Mouse (Mus musculus) MEL (cell line): ENCODE results near the gene Zfp644.

Experiments
- CHD1 ChIP-seq: IDR thresholded peaks from 2 replicates; pipeline ENCODE4 v1.6.1; 2012; ENCODE audit warnings: low read depth, mild to moderate bottlenecking, inconsistent platforms, low read length, improper control_type of control experiment
- CHD2 ChIP-seq: IDR thresholded peaks from 2 replicates; pipeline ENCODE4 v1.6.1; 2011; ENCODE audit warnings: low read length, improper control_type of control experiment
- CTCF ChIP-seq, 3 experiments: IDR thresholded peaks in 2 of 3; conservative IDR thresholded peaks in 1 of 3; 2 replicates each; pipeline ENCODE4 v1.5.1; 2011 to 2012; ENCODE audit warnings: low read length in 3 of 3, low read depth in 2 of 3, mild to moderate bottlenecking in 2 of 3, improper control_type of control experiment in 1 of 3, inconsistent platforms in 1 of 3, mixed read lengths in 1 of 3, moderate library complexity in 1 of 3; ENCODE audit not compliant: control insufficient read depth in 1 of 3, insufficient read depth in 1 of 3, poor library complexity in 1 of 3, severe bottlenecking in 1 of 3
- HCFC1 ChIP-seq: IDR thresholded peaks from 2 replicates; pipeline ENCODE4 v1.6.1; 2012; ENCODE audit warnings: low read depth, mild to moderate bottlenecking, inconsistent platforms, low read length, improper control_type of control experiment, moderate library complexity
- JUND ChIP-seq: IDR thresholded peaks from 2 replicates; pipeline ENCODE4 v1.6.1; 2011; ENCODE audit warnings: low read depth, mild to moderate bottlenecking, improper control_type of control experiment, low read length
- MAX ChIP-seq: IDR thresholded peaks from 2 replicates; pipeline ENCODE4 v1.6.1; 2011; ENCODE audit warnings: low read length, improper control_type of control experiment
- MAZ ChIP-seq: IDR thresholded peaks from 2 replicates; pipeline ENCODE4 v1.6.1; 2012; ENCODE audit warnings: low read depth, mild to moderate bottlenecking, inconsistent platforms, low read length, improper control_type of control experiment
- MYC ChIP-seq: IDR thresholded peaks from 2 replicates; pipeline ENCODE4 v1.6.1; 2011; ENCODE audit warnings: low read depth, mild to moderate bottlenecking, low read length, improper control_type of control experiment, moderate library complexity
- POLR2A ChIP-seq, 2 experiments: IDR thresholded peaks; 2 replicates each; pipeline ENCODE4 v1.6.1; 2011 to 2012; ENCODE audit warnings: low read length in 2 of 2, mild to moderate bottlenecking in 2 of 2, control low read depth in 1 of 2, improper control_type of control experiment in 1 of 2, low read depth in 1 of 2, moderate library complexity in 1 of 2; ENCODE audit not compliant: control insufficient read depth in 1 of 2, insufficient read depth in 1 of 2, poor library complexity in 1 of 2
- POLR2AphosphoS5 ChIP-seq: IDR thresholded peaks from 2 replicates; pipeline ENCODE4 v1.6.1; 2012; ENCODE audit warnings: low read depth, borderline replicate concordance, mild to moderate bottlenecking, inconsistent platforms, low read length, moderate library complexity, mixed read lengths
- SIN3A ChIP-seq: IDR thresholded peaks from 2 replicates; pipeline ENCODE4 v1.6.1; 2012; ENCODE audit warnings: low read length, improper control_type of control experiment, inconsistent platforms
- SMC3 ChIP-seq: IDR thresholded peaks from 2 replicates; pipeline ENCODE4 v1.6.1; 2011; ENCODE audit warnings: low read depth, low read length, improper control_type of control experiment
- TAL1 ChIP-seq: IDR thresholded peaks from 2 replicates; pipeline ENCODE4 v1.6.1; 2012; ENCODE audit warnings: mild to moderate bottlenecking, inconsistent platforms, low read length, moderate library complexity, mixed read lengths
- USF1 ChIP-seq: IDR thresholded peaks from 2 replicates; pipeline ENCODE4 v1.6.1; 2014; ENCODE audit warnings: low read depth, mild to moderate bottlenecking, inconsistent platforms, low read length, improper control_type of control experiment, moderate library complexity

DNA sequence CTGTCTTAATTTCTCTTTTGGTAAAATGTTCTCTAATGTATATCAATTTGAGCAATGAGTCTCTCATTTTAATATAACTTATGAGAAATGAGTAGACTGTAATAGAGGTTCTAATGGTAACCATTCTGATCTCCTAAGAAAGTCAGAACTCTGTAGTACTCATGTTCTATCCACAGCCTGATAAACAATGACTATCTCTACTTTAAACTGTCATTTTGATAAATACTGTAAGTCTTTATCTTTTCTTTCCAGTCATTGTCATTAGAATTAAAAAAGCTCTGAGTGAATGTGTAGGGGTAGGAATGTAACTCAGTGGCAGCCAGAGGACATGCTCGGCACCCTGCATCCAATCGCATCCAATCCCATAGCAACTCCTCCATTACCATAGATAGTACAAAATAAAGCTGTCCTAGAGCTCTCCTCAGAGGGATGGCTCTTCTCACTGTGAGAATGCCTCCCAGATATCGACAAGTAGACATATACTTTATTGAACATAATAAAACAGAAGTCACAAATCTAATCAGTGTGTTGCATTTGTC is 44.2 kb downstream of the Zfp644 start:
- no peak for TF ChIP-seq POLR2A (IDR thresholded peaks at IDR 0.05; ENCODE audit: control insufficient read depth in 1 of 2, insufficient read depth in 1 of 2, low read depth in 1 of 2, low read length in 2 of 2, poor library complexity in 1 of 2)
- TF ChIP-seq MAZ = no peak
- TF ChIP-seq CHD2 = no peak
- TF ChIP-seq USF1 = no peak
- no peak for TF ChIP-seq POLR2AphosphoS5
- no peak for TF ChIP-seq CTCF (IDR thresholded peaks at IDR 0.05 in 2 of 3, conservative IDR thresholded peaks at IDR 0.05 in 1 of 3; ENCODE audit: control insufficient read depth in 1 of 3, insufficient read depth in 1 of 3, low read depth in 2 of 3, low read length in 3 of 3, poor library complexity in 1 of 3, severe bottlenecking in 1 of 3)
- no peak for TF ChIP-seq MAX
- TF ChIP-seq MYC = no peak
- TF ChIP-seq CHD1 = no peak
- no peak for TF ChIP-seq JUND
- TF ChIP-seq TAL1 = no peak
- no peak for TF ChIP-seq HCFC1
- no peak for TF ChIP-seq SMC3
- TF ChIP-seq SIN3A = no peak
